Mouse (Mus musculus): ENCODE results near the gene Clic1. TPM values are rescaled to one million over a fixed set of nuclear protein-coding genes. Genes with fewer than 3 reads are reported as not detected.

Clic1 gene
- polyA plus RNA-seq, 1 experiment from 2014 or later = 83.9 TPM

DNA sequence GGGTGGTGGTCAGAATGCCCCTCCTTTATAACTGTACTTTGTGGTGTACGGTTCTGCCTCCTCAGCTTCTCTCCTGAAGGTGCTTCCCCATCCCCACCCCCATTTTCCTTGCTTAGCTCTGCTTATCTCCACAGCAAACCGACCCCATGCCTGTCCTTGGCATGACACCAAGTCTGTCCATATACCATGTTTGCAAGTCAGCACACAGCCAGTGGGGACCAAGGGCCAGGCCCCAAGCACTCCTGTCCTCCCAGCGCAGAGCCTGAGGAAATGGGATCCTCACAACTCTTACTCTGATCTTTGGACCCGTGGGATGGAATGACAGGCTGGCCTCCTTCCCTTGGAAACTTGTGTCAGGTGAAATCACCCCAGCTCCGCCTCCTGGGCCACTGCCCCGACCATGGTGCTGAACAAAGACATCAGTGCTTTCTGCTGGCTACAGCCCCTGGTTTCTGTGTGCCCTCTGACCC lies 53.5 kb downstream of the Clic1 start:
- no peak for ATAC-seq (ENCODE audit: low FRiP score)
- Histone ChIP-seq H3K9ac (ENCODE audit: low read length) (no peak overlapping the region), H3K4me2 (no peak overlapping the region)

DNA sequence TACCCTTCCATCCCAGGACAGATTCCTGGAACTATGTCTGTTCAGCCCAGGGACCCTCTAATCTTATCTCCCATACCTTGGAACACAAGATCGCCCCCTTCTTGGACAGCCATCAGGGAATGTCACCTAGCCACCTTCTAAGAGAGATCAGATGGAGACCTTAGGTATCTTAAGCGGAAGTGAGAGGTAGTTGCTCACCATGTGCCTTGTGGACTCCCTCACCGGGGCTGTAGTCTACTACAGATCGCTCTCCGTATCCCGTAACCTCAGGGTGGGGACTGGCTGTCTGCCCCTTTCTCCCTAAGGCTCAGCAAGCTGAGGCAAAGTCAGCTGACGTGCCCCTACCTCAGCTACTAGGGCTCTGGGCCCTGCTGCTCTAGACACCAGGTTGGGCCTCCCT lies 54.3 kb downstream of the Clic1 start:
- Histone ChIP-seq H3K9ac (ENCODE audit: low read length) (no peak overlapping the region), H3K4me2 (no peak overlapping the region), H3K9me3 (ENCODE audit: control insufficient read depth, low read length) (no peaks in the 10 kb centered on the region), H3K4me1 (ENCODE audit: control insufficient read depth, insufficient read depth, low read length) (peaks cover 8% of the 10 kb centered on the region), H3K4me3 (ENCODE audit: low read depth, low read length) (no peak overlapping the region), H3K36me3 (ENCODE audit: control insufficient read depth, insufficient read depth, low read length) (peaks cover 4% of the 10 kb centered on the region), H3K27me3 (ENCODE audit: control insufficient read depth, insufficient read depth, low read length) (no peaks in the 10 kb centered on the region), H3K27ac (ENCODE audit: low read depth, low read length) (no peak overlapping the region)
- no peak for ATAC-seq (ENCODE audit: low FRiP score)
- WGBS = 95% methylated on average over 7 of the region's 7 CpGs
- DNase-seq (ENCODE audit: low spot score, missing footprints) = no peak

More for the DNA sequence above, 53.5 kb downstream of the Clic1 start:
- Histone ChIP-seq H3K27ac (ENCODE audit: low read depth, low read length) (no peak overlapping the region), H3K36me3 (ENCODE audit: control insufficient read depth, insufficient read depth, low read length) (peaks cover 4% of the 10 kb centered on the region), H3K4me3 (ENCODE audit: low read depth, low read length) (no peak overlapping the region), H3K4me1 (ENCODE audit: control insufficient read depth, insufficient read depth, low read length) (peaks cover 8% of the 10 kb centered on the region), H3K27me3 (ENCODE audit: control insufficient read depth, insufficient read depth, low read length) (no peaks in the 10 kb centered on the region), H3K9me3 (ENCODE audit: control insufficient read depth, low read length) (no peaks in the 10 kb centered on the region)
- DNase-seq (ENCODE audit: low spot score, missing footprints) = no peak
- 66% methylated on average over 6 of the region's 6 CpGs for WGBS

DNA sequence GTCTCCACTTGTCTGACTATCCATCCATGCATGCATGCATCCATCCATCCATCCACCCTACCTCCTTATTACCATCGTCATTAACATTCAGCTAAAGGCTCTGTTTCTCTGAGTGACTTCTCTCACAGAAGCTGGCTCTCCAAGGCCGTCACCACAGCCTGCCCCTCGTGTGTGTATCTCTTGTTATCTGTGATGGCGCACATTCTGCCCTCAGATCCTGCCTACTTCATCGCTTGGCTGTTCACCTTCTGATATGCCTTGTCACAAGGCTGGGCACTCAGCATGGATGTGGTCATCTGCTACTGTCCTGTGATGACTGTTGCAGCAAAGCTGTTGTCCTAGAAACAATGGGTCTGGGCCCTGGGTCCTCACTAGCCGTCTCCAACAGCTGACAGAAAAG lies 55.0 kb downstream of the Clic1 start:
- DNase-seq (ENCODE audit: low spot score, missing footprints) (no peak), ATAC-seq (ENCODE audit: low FRiP score) (no peak)
- Histone ChIP-seq H3K4me3 (ENCODE audit: low read depth, low read length) (no peak overlapping the region), H3K4me1 (ENCODE audit: control insufficient read depth, insufficient read depth, low read length) (peaks cover 8% of the 10 kb centered on the region), H3K4me2 (no peak overlapping the region), H3K27ac (ENCODE audit: low read depth, low read length) (no peak overlapping the region), H3K9me3 (ENCODE audit: control insufficient read depth, low read length) (no peaks in the 10 kb centered on the region), H3K9ac (ENCODE audit: low read length) (no peak overlapping the region), H3K27me3 (ENCODE audit: control insufficient read depth, insufficient read depth, low read length) (no peaks in the 10 kb centered on the region), H3K36me3 (ENCODE audit: control insufficient read depth, insufficient read depth, low read length) (peaks cover 4% of the 10 kb centered on the region)
- WGBS = 81% methylated on average over 6 of the region's 6 CpGs

DNA sequence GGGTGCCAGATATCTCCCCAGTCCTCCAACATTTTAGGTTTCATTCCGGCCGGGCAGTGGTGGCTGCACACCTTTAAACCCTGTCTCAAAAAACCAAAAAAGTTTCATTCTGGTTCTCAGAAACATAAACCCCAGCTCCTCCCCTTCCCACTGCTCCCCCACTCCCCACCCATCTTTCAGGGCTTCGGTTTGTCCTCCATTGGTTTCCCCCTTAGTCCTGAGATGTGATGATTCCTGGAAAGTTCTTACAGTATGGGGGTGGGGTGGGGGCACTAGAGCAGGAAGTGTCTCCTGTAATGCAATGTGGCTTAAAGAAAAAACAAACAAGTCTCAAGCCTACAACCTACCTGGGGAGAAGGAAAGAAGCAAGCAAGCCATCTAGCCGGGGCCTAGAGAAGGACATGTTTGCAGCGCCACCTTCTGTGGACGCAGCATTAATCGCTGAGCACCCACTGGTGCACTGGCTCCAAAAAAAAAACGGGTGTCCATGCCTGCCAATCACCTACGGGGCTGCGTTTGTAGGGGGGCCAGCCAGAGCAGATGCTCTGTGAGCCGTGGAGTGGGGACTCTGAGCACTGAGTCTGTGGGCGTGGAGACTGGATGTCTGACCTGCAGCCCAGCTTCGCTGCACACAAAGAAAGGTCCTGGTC lies 56.1 kb downstream of the Clic1 start:
- ATAC-seq (ENCODE audit: low FRiP score) (peak; percentile 50), DNase-seq (ENCODE audit: low spot score, missing footprints) (peak; percentile 89)
- Histone ChIP-seq H3K4me2 (peak overlapping the region; percentile 39), H3K27me3 (ENCODE audit: control insufficient read depth, insufficient read depth, low read length) (no peaks in the 10 kb centered on the region), H3K4me3 (ENCODE audit: low read depth, low read length) (no peak overlapping the region), H3K9me3 (ENCODE audit: control insufficient read depth, low read length) (no peaks in the 10 kb centered on the region), H3K9ac (ENCODE audit: low read length) (peak overlapping the region; percentile 65), H3K36me3 (ENCODE audit: control insufficient read depth, insufficient read depth, low read length) (peaks cover 4% of the 10 kb centered on the region; the same call in 1 of the 2 replicates), H3K27ac (ENCODE audit: low read depth, low read length) (no peak overlapping the region), H3K4me1 (ENCODE audit: control insufficient read depth, insufficient read depth, low read length) (peaks cover 8% of the 10 kb centered on the region)
- WGBS = 22% methylated on average over 13 of the region's 13 CpGs

DNA sequence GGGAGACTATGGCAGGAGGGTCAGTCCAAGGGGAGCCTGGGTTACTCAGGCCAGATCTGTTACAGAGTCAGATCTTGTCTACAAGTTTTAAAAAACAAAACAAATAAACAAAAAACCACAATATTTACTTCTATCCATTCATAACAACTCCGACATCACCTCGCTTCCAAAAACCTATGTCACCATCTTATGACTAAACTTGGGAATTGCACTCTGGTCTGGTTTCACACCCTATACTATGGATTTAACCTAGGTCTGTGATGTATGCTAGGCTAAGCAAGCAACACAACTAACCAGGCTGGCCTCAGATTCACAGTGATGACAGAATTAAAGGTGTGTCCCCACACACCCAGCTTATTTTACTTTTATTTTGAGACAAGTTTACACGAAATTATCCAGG lies 56.8 kb downstream of the Clic1 start:
- H3K27ac ChIP-seq (ENCODE audit: low read depth, low read length) = no peak overlapping the region
- H3K4me3 ChIP-seq (ENCODE audit: low read depth, low read length) = no peak overlapping the region
- ATAC-seq (ENCODE audit: low FRiP score) (no peak), DNase-seq (ENCODE audit: low spot score, missing footprints) (no peak)
- H3K4me1 ChIP-seq (ENCODE audit: control insufficient read depth, insufficient read depth, low read length) = peaks cover 8% of the 10 kb centered on the region
- no peaks in the 10 kb centered on the region for H3K27me3 ChIP-seq (ENCODE audit: control insufficient read depth, insufficient read depth, low read length)
- 69% methylated on average over 3 of the region's 3 CpGs for WGBS
- peak overlapping the region; percentile 39 for H3K4me2 ChIP-seq
- H3K9ac ChIP-seq (ENCODE audit: low read length) = peak overlapping the region; percentile 65
- no peaks in the 10 kb centered on the region for H3K9me3 ChIP-seq (ENCODE audit: control insufficient read depth, low read length)
- H3K36me3 ChIP-seq (ENCODE audit: control insufficient read depth, insufficient read depth, low read length) = peaks cover under 1% of the 10 kb centered on the region; the same call in 1 of the 2 replicates

DNA sequence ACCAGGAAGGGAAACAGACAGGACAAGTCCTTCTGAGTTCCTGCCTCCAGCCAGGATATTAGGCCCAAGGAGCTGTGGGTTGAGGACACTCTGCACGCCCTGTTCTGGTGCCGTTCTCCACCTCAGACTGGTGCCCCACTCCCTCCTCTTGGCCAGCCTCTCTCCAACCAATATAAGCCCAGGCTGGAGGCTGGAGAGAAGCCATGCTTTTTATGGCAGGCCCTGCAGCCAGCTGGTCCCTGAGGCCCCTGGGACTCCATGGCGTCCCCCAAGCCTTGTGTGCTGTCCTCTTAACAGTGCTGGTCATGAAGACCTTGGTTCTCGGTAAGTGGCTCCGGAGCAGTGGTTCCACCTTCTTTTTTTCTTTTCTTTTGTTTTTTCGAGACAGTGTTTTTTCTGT lies 58.3 kb downstream of the Clic1 start, which contains the start of gene Ly6g5c:
Gene Ly6g5c, plus strand, starts transcription at position 183 of the 400 bp plus-strand sequence.
- H3K9ac ChIP-seq (ENCODE audit: low read length) = no peak within 1 kb of the TSS
- no peak for DNase-seq (ENCODE audit: low spot score, missing footprints)
- ATAC-seq (ENCODE audit: low FRiP score) = no peak
- no peak within 1 kb of the TSS for H3K4me2 ChIP-seq
- H3K27ac ChIP-seq (ENCODE audit: low read depth, low read length) = no peak within 1 kb of the TSS
- no peaks in the 10 kb centered on the region for H3K27me3 ChIP-seq (ENCODE audit: control insufficient read depth, insufficient read depth, low read length)
- H3K4me1 ChIP-seq (ENCODE audit: control insufficient read depth, insufficient read depth, low read length) = peaks cover 8% of the 10 kb centered on the region
- H3K36me3 ChIP-seq (ENCODE audit: control insufficient read depth, insufficient read depth, low read length) = no peaks in the 10 kb centered on the region
- H3K4me3 ChIP-seq (ENCODE audit: low read depth, low read length) = no peak within 1 kb of the TSS
- H3K9me3 ChIP-seq (ENCODE audit: control insufficient read depth, low read length) = no peaks in the 10 kb centered on the region
- WGBS = 89% methylated on average over 6 of the region's 6 CpGs

Other genes with a start within 250 kb of the Clic1 start
- gene Cyp21a1, start 245.4 kb upstream of the Clic1 start, polyA plus RNA-seq (2014; fragmentation: Nextera tagmentation; extraction: Ambion mirVana) = not detected in 2 replicates
- gene Stk19, start 213.0 kb upstream of the Clic1 start, polyA plus RNA-seq (2014; fragmentation: Nextera tagmentation; extraction: Ambion mirVana) = 20.2 and 21.5 TPM in 2 replicates
- gene Dxo, start 212.9 kb upstream of the Clic1 start, polyA plus RNA-seq (2014; fragmentation: Nextera tagmentation; extraction: Ambion mirVana) = 60.7 and 64.8 TPM in 2 replicates
- gene Skiv2l, start 199.8 kb upstream of the Clic1 start, polyA plus RNA-seq (2014; fragmentation: Nextera tagmentation; extraction: Ambion mirVana) = 30.7 and 36.2 TPM in 2 replicates
- 117 and 125 TPM in 2 replicates for gene Nelfe, start 199.6 kb upstream of the Clic1 start, polyA plus RNA-seq (2014; fragmentation: Nextera tagmentation; extraction: Ambion mirVana)
- gene Cfb, start 187.4 kb upstream of the Clic1 start, polyA plus RNA-seq (2014; fragmentation: Nextera tagmentation; extraction: Ambion mirVana) = 1.6 and 1.9 TPM in 2 replicates
- 2.5 and 2.9 TPM in 2 replicates for gene Zbtb12, start 170.5 kb upstream of the Clic1 start, polyA plus RNA-seq (2014; fragmentation: Nextera tagmentation; extraction: Ambion mirVana)
- 0.05 and 0.15 TPM in 2 replicates for gene Gm20547, start 167.9 kb upstream of the Clic1 start, polyA plus RNA-seq (2014; fragmentation: Nextera tagmentation; extraction: Ambion mirVana)
- 0.83 and 1.5 TPM in 2 replicates for gene C2, start 151.7 kb upstream of the Clic1 start, polyA plus RNA-seq (2014; fragmentation: Nextera tagmentation; extraction: Ambion mirVana)
- 56.9 and 60.5 TPM in 2 replicates for gene Ehmt2, start 151.5 kb upstream of the Clic1 start, polyA plus RNA-seq (2014; fragmentation: Nextera tagmentation; extraction: Ambion mirVana)
- not detected in 2 replicates for gene Slc44a4, start 135.5 kb upstream of the Clic1 start, polyA plus RNA-seq (2014; fragmentation: Nextera tagmentation; extraction: Ambion mirVana)
- 11.0 and 12.3 TPM in 2 replicates for gene Neu1, start 118.7 kb upstream of the Clic1 start, polyA plus RNA-seq (2014; fragmentation: Nextera tagmentation; extraction: Ambion mirVana)
- 0.08 and 0.26 TPM in 2 replicates for gene Hspa1b, start 90.7 kb upstream of the Clic1 start, polyA plus RNA-seq (2014; fragmentation: Nextera tagmentation; extraction: Ambion mirVana)
- gene Gm20481, start 80.1 kb upstream of the Clic1 start, polyA plus RNA-seq (2014; fragmentation: Nextera tagmentation; extraction: Ambion mirVana) = not detected in 2 replicates
- gene Hspa1a, start 77.8 kb upstream of the Clic1 start, polyA plus RNA-seq (2014; fragmentation: Nextera tagmentation; extraction: Ambion mirVana) = 0.59 and 1.2 TPM in 2 replicates
- 1.4 and 2.0 TPM in 2 replicates for gene Hspa1l, start 77.3 kb upstream of the Clic1 start, polyA plus RNA-seq (2014; fragmentation: Nextera tagmentation; extraction: Ambion mirVana)
- gene Lsm2, start 68.1 kb upstream of the Clic1 start, polyA plus RNA-seq (2014; fragmentation: Nextera tagmentation; extraction: Ambion mirVana) = 213 and 234 TPM in 2 replicates
- gene Vars, start 49.0 kb upstream of the Clic1 start, polyA plus RNA-seq (2014; fragmentation: Nextera tagmentation; extraction: Ambion mirVana) = 76.1 and 81.2 TPM in 2 replicates
- gene Vwa7, start 33.4 kb upstream of the Clic1 start, polyA plus RNA-seq (2014; fragmentation: Nextera tagmentation; extraction: Ambion mirVana) = 0.07 TPM in 1 of 2 replicates, not detected in the other
- gene Sapcd1, start 21.9 kb upstream of the Clic1 start, polyA plus RNA-seq (2014; fragmentation: Nextera tagmentation; extraction: Ambion mirVana) = 5.3 and 7.3 TPM in 2 replicates
- gene Msh5, start 3.2 kb upstream of the Clic1 start, polyA plus RNA-seq (2014; fragmentation: Nextera tagmentation; extraction: Ambion mirVana) = 5.0 and 5.2 TPM in 2 replicates
- gene Ddah2, start 9.1 kb downstream of the Clic1 start, polyA plus RNA-seq (2014; fragmentation: Nextera tagmentation; extraction: Ambion mirVana) = 614 and 653 TPM in 2 replicates
- gene Ly6g6c, start 15.4 kb downstream of the Clic1 start, polyA plus RNA-seq (2014; fragmentation: Nextera tagmentation; extraction: Ambion mirVana) = not detected in 2 replicates
- gene Mpig6b, start 16.2 kb downstream of the Clic1 start, polyA plus RNA-seq (2014; fragmentation: Nextera tagmentation; extraction: Ambion mirVana) = 0.76 and 0.89 TPM in 2 replicates
- gene Ly6g6e, start 26.9 kb downstream of the Clic1 start, polyA plus RNA-seq (2014; fragmentation: Nextera tagmentation; extraction: Ambion mirVana) = not detected in 2 replicates
- 0.97 and 1.5 TPM in 2 replicates for gene Ly6g6d, start 28.1 kb downstream of the Clic1 start, polyA plus RNA-seq (2014; fragmentation: Nextera tagmentation; extraction: Ambion mirVana)
- gene Ly6g6f, start 35.6 kb downstream of the Clic1 start, polyA plus RNA-seq (2014; fragmentation: Nextera tagmentation; extraction: Ambion mirVana) = 0.28 and 0.74 TPM in 2 replicates
- 40.5 and 45.2 TPM in 2 replicates for gene Abhd16a, start 39.3 kb downstream of the Clic1 start, polyA plus RNA-seq (2014; fragmentation: Nextera tagmentation; extraction: Ambion mirVana)
- not detected in 2 replicates for gene Ly6g5c, start 58.3 kb downstream of the Clic1 start, polyA plus RNA-seq (2014; fragmentation: Nextera tagmentation; extraction: Ambion mirVana)
- 0.86 and 1.2 TPM in 2 replicates for gene Ly6g5b, start 65.5 kb downstream of the Clic1 start, polyA plus RNA-seq (2014; fragmentation: Nextera tagmentation; extraction: Ambion mirVana)
- 24.4 and 26.3 TPM in 2 replicates for gene Gpank1, start 71.5 kb downstream of the Clic1 start, polyA plus RNA-seq (2014; fragmentation: Nextera tagmentation; extraction: Ambion mirVana)
- 293 and 299 TPM in 2 replicates for gene Csnk2b, start 72.1 kb downstream of the Clic1 start, polyA plus RNA-seq (2014; fragmentation: Nextera tagmentation; extraction: Ambion mirVana)
- gene D17H6S53E, start 76.4 kb downstream of the Clic1 start, polyA plus RNA-seq (2014; fragmentation: Nextera tagmentation; extraction: Ambion mirVana) = 7.1 and 8.1 TPM in 2 replicates
- 0.37 and 0.45 TPM in 2 replicates for gene Apom, start 82.1 kb downstream of the Clic1 start, polyA plus RNA-seq (2014; fragmentation: Nextera tagmentation; extraction: Ambion mirVana)
- gene Bag6, start 85.2 kb downstream of the Clic1 start, polyA plus RNA-seq (2014; fragmentation: Nextera tagmentation; extraction: Ambion mirVana) = 96.0 and 104 TPM in 2 replicates
- gene Prrc2a, start 114.9 kb downstream of the Clic1 start, polyA plus RNA-seq (2014; fragmentation: Nextera tagmentation; extraction: Ambion mirVana) = 138 and 153 TPM in 2 replicates
- 7.8 and 8.4 TPM in 2 replicates for gene Aif1, start 126.1 kb downstream of the Clic1 start, polyA plus RNA-seq (2014; fragmentation: Nextera tagmentation; extraction: Ambion mirVana)
- 7.8 and 10.2 TPM in 2 replicates for gene Lst1, start 138.5 kb downstream of the Clic1 start, polyA plus RNA-seq (2014; fragmentation: Nextera tagmentation; extraction: Ambion mirVana)
- gene Ltb, start 144.5 kb downstream of the Clic1 start, polyA plus RNA-seq (2014; fragmentation: Nextera tagmentation; extraction: Ambion mirVana) = 0.41 TPM in 1 of 2 replicates, not detected in the other
- gene Tnf, start 152.0 kb downstream of the Clic1 start, polyA plus RNA-seq (2014; fragmentation: Nextera tagmentation; extraction: Ambion mirVana) = 0.26 TPM in 1 of 2 replicates, not detected in the other
- not detected in 2 replicates for gene Lta, start 155.4 kb downstream of the Clic1 start, polyA plus RNA-seq (2014; fragmentation: Nextera tagmentation; extraction: Ambion mirVana)
- not detected in 2 replicates for gene Gm16181, start 170.9 kb downstream of the Clic1 start, polyA plus RNA-seq (2014; fragmentation: Nextera tagmentation; extraction: Ambion mirVana)
- 17.0 and 17.8 TPM in 2 replicates for gene Atp6v1g2, start 183.7 kb downstream of the Clic1 start, polyA plus RNA-seq (2014; fragmentation: Nextera tagmentation; extraction: Ambion mirVana)
- 3.3 and 4.4 TPM in 2 replicates for gene Nfkbil1, start 185.8 kb downstream of the Clic1 start, polyA plus RNA-seq (2014; fragmentation: Nextera tagmentation; extraction: Ambion mirVana)
- 649 and 657 TPM in 2 replicates for gene Ddx39b, start 191.8 kb downstream of the Clic1 start, polyA plus RNA-seq (2014; fragmentation: Nextera tagmentation; extraction: Ambion mirVana)
- gene H2-D1, start 212.8 kb downstream of the Clic1 start, polyA plus RNA-seq (2014; fragmentation: Nextera tagmentation; extraction: Ambion mirVana) = 42.2 and 45.9 TPM in 2 replicates